20 mouse cellular contexts compared by ENCODE assay signal in genomic region chr14:60576281-60576680, GRCm38 (mm10).
"Had no signal": no experiment of that assay in that cellular context is flagged by ENCODE, and none has a peak within 500 bp of the region (broad histone marks: within the 10 kb centered on the region; RNA-seq: fewer than 3 reads in every experiment).

No protein-coding gene starts in this region.

- ATAC-seq: liver, postnatal 0 days; lung, postnatal 0 days; midbrain, embryonic 13.5 days; midbrain, embryonic 16.5 days had no signal

- H3K36me3 ChIP-seq: limb, embryonic 12.5 days; limb, embryonic 15.5 days; midbrain, embryonic 13.5 days had no signal

- H3K4me2 ChIP-seq: limb, embryonic 12.5 days; limb, embryonic 15.5 days; liver, embryonic 11.5 days; lung, embryonic 14.5 days; midbrain, embryonic 13.5 days had no signal

- H3K4me1 ChIP-seq: limb, embryonic 12.5 days; limb, embryonic 15.5 days; midbrain, embryonic 13.5 days had no signal

- DNase-seq: kidney, adult 18-20 months; kidney, adult 9 months; kidney, postnatal 25 days; layer of hippocampus, adult 9-11 months; left cerebral cortex, postnatal 4 days; liver, postnatal 0 days; lung, embryonic 14.5 days; thymus, adult 18-20 months; thymus, postnatal 36 days had no signal

- H3K27me3 ChIP-seq: limb, embryonic 12.5 days; limb, embryonic 15.5 days; midbrain, embryonic 13.5 days had no signal

- H3K9ac ChIP-seq: limb, embryonic 12.5 days; limb, embryonic 15.5 days; liver, embryonic 14.5 days; liver, postnatal 0 days; lung, embryonic 14.5 days; midbrain, embryonic 13.5 days had no signal

- H3K9me3 ChIP-seq: limb, embryonic 12.5 days; limb, embryonic 15.5 days; midbrain, embryonic 13.5 days had no signal

- H3K27ac ChIP-seq: kidney, postnatal 0 days; layer of hippocampus, adult 2 months; left cerebral cortex, adult 2 months; limb, embryonic 12.5 days; limb, embryonic 15.5 days; liver, embryonic 14.5 days; macrophage; midbrain, embryonic 13.5 days had no signal

- H3K4me3 ChIP-seq: layer of hippocampus, adult 2 months; left cerebral cortex, adult 2 months; limb, embryonic 12.5 days; limb, embryonic 15.5 days; midbrain, embryonic 13.5 days had no signal
